Mouse (Mus musculus): Measurements from ENCODE around the gene Efcab14. TPM values are rescaled to one million over a fixed set of nuclear protein-coding genes. Genes with fewer than 3 reads are reported as not detected.

Gene Efcab14
- polyA plus RNA-seq, 2 experiments, result 6.9 to 12.0 TPM

- TF ChIP-seq EP300 (IDR thresholded peaks at IDR 0.05; ENCODE audit: low read depth) (no peak), CTCF (IDR thresholded peaks at IDR 0.05; ENCODE audit: low read depth) (no peak)
- H3K4me3 ChIP-seq (ENCODE audit: insufficient read depth in 1 of 2, low read depth in 2 of 2, low read length in 2 of 2), result no peak overlapping the region
- ATAC-seq (ENCODE audit: insufficient read depth) (no peak), DNase-seq (ENCODE audit: low read depth in 3 of 3, low spot score in 3 of 3) (peak; percentile 24 to 41 (median 34))
- H3K9ac ChIP-seq (replicated peaks), result no peak overlapping the region
- no peak overlapping the region for H3K4me2 ChIP-seq (ENCODE audit: low read depth)
- H3K9me3 ChIP-seq (ENCODE audit: control insufficient read depth, low read length), result no peaks in the 10 kb centered on the region
- no peaks in the 10 kb centered on the region for H3K36me3 ChIP-seq (replicated peaks; ENCODE audit: control insufficient read depth, insufficient read depth, low read depth)
- H3K4me1 ChIP-seq (replicated peaks; ENCODE audit: control insufficient read depth in 2 of 2, insufficient read depth in 2 of 2, low read length in 1 of 2), result peaks cover 0 to 7% of the 10 kb centered on the region in 2 experiments; a peak in 1 of 4 replicates
- 11% methylated on average over 5 of the region's 5 CpGs for WGBS (ENCODE audit: insufficient replicate concordance)
- H3K27me3 ChIP-seq (ENCODE audit: control insufficient read depth, insufficient read depth, low read length), result no peaks in the 10 kb centered on the region
- H3K27ac ChIP-seq, result no peak overlapping the region
Observed at GRCm38 (mm10) chr4:115728721-115729120, 8.8 kb upstream of the Efcab14 start.

- no peak overlapping the region for H3K4me3 ChIP-seq (ENCODE audit: insufficient read depth in 1 of 2, low read depth in 2 of 2, low read length in 2 of 2)
- no peak overlapping the region for H3K9ac ChIP-seq (replicated peaks)
- ATAC-seq (ENCODE audit: insufficient read depth) (peak; percentile 47; the same call in 1 of the 2 replicates), DNase-seq (ENCODE audit: low read depth in 3 of 3, low spot score in 3 of 3) (peak; percentile 39 to 46 (median 40))
- TF ChIP-seq CTCF (IDR thresholded peaks at IDR 0.05; ENCODE audit: low read depth) (peak; percentile 89), EP300 (IDR thresholded peaks at IDR 0.05; ENCODE audit: low read depth) (no peak)
- H3K27me3 ChIP-seq (ENCODE audit: control insufficient read depth, insufficient read depth, low read length), result no peaks in the 10 kb centered on the region
- 13% methylated on average over 7 of the region's 7 CpGs for WGBS (ENCODE audit: insufficient replicate concordance)
- no peak overlapping the region for H3K27ac ChIP-seq
- H3K9me3 ChIP-seq (ENCODE audit: control insufficient read depth, low read length), result no peaks in the 10 kb centered on the region
- H3K4me1 ChIP-seq (replicated peaks; ENCODE audit: control insufficient read depth in 2 of 2, insufficient read depth in 2 of 2, low read length in 1 of 2), result peaks cover 0 to 7% of the 10 kb centered on the region in 2 experiments; a peak in 1 of 4 replicates
- H3K36me3 ChIP-seq (replicated peaks; ENCODE audit: control insufficient read depth, insufficient read depth, low read depth), result no peaks in the 10 kb centered on the region
- no peak overlapping the region for H3K4me2 ChIP-seq (ENCODE audit: low read depth)
Observed at GRCm38 (mm10) chr4:115731588-115732222, 5.8 kb upstream of the Efcab14 start.

GRCm38 (mm10) chr4:115732223-115732818 lies 5.2 kb upstream of the Efcab14 start:
- Histone ChIP-seq H3K9me3 (ENCODE audit: control insufficient read depth, low read length) (no peaks in the 10 kb centered on the region), H3K4me2 (ENCODE audit: low read depth) (no peak overlapping the region), H3K4me3 (ENCODE audit: insufficient read depth in 1 of 2, low read depth in 2 of 2, low read length in 2 of 2) (no peak overlapping the region), H3K27ac (no peak overlapping the region), H3K27me3 (ENCODE audit: control insufficient read depth, insufficient read depth, low read length) (no peaks in the 10 kb centered on the region), H3K9ac (replicated peaks) (no peak overlapping the region), H3K36me3 (replicated peaks; ENCODE audit: control insufficient read depth, insufficient read depth, low read depth) (no peaks in the 10 kb centered on the region), H3K4me1 (replicated peaks; ENCODE audit: control insufficient read depth in 2 of 2, insufficient read depth in 2 of 2, low read length in 1 of 2) (peaks cover 0 to 7% of the 10 kb centered on the region in 2 experiments; a peak in 1 of 4 replicates)
- DNase-seq (ENCODE audit: low read depth in 3 of 3, low spot score in 3 of 3), result no peak
- no peak for ATAC-seq (ENCODE audit: insufficient read depth)
- 14% methylated on average over 3 of the region's 3 CpGs for WGBS (ENCODE audit: insufficient replicate concordance)
- TF ChIP-seq EP300 (IDR thresholded peaks at IDR 0.05; ENCODE audit: low read depth) (no peak), CTCF (IDR thresholded peaks at IDR 0.05; ENCODE audit: low read depth) (no peak)

- no peaks in the 10 kb centered on the region for H3K36me3 ChIP-seq (replicated peaks; ENCODE audit: control insufficient read depth, insufficient read depth, low read depth)
- H3K4me2 ChIP-seq (ENCODE audit: low read depth), result no peak overlapping the region
- H3K27me3 ChIP-seq (ENCODE audit: control insufficient read depth, insufficient read depth, low read length), result no peaks in the 10 kb centered on the region
- ATAC-seq (ENCODE audit: insufficient read depth) (no peak), DNase-seq (ENCODE audit: low read depth in 3 of 3, low spot score in 3 of 3) (no peak)
- no peak overlapping the region for H3K9ac ChIP-seq (replicated peaks)
- TF ChIP-seq EP300 (IDR thresholded peaks at IDR 0.05; ENCODE audit: low read depth) (no peak), CTCF (IDR thresholded peaks at IDR 0.05; ENCODE audit: low read depth) (no peak)
- no peak overlapping the region for H3K4me3 ChIP-seq (ENCODE audit: insufficient read depth in 1 of 2, low read depth in 2 of 2, low read length in 2 of 2)
- H3K4me1 ChIP-seq (replicated peaks; ENCODE audit: control insufficient read depth in 2 of 2, insufficient read depth in 2 of 2, low read length in 1 of 2), result peaks cover 4 to 10% of the 10 kb centered on the region in 2 experiments; a peak in 3 of 4 replicates
- H3K9me3 ChIP-seq (ENCODE audit: control insufficient read depth, low read length), result no peaks in the 10 kb centered on the region
- H3K27ac ChIP-seq, result no peak overlapping the region
- WGBS (ENCODE audit: insufficient replicate concordance), result 48% methylated on average over 5 of the region's 5 CpGs
Observed at GRCm38 (mm10) chr4:115733746-115734145, 3.8 kb upstream of the Efcab14 start.

- Histone ChIP-seq H3K4me2 (ENCODE audit: low read depth) (no peak overlapping the region), H3K9ac (replicated peaks) (no peak overlapping the region), H3K36me3 (replicated peaks; ENCODE audit: control insufficient read depth, insufficient read depth, low read depth) (no peaks in the 10 kb centered on the region), H3K27me3 (ENCODE audit: control insufficient read depth, insufficient read depth, low read length) (no peaks in the 10 kb centered on the region), H3K4me3 (ENCODE audit: insufficient read depth in 1 of 2, low read depth in 2 of 2, low read length in 2 of 2) (no peak overlapping the region), H3K27ac (no peak overlapping the region), H3K4me1 (replicated peaks; ENCODE audit: control insufficient read depth in 2 of 2, insufficient read depth in 2 of 2, low read length in 1 of 2) (peaks cover 9 to 18% of the 10 kb centered on the region in 2 experiments; a peak in 3 of 4 replicates), H3K9me3 (ENCODE audit: control insufficient read depth, low read length) (no peaks in the 10 kb centered on the region)
- TF ChIP-seq CTCF (IDR thresholded peaks at IDR 0.05; ENCODE audit: low read depth) (no peak), EP300 (IDR thresholded peaks at IDR 0.05; ENCODE audit: low read depth) (no peak)
- WGBS (ENCODE audit: insufficient replicate concordance), result 54% methylated on average over 4 of the region's 4 CpGs
- no peak for DNase-seq (ENCODE audit: low read depth in 3 of 3, low spot score in 3 of 3)
- ATAC-seq (ENCODE audit: insufficient read depth), result no peak
Observed at GRCm38 (mm10) chr4:115734867-115735266, 2.7 kb upstream of the Efcab14 start.

Measured in liver, embryonic 14.5 days (tissue).